Mouse (Mus musculus) olfactory bulb, adult 2 months (tissue): ENCODE measurements around the gene Pnma1.

Experiments
- CTCF ChIP-seq: fragments of 200-500 bp; IDR thresholded peaks from 2 replicates; pipeline ENCODE4 v1.5.1; 2012; ENCODE audit warnings: low read depth, mild to moderate bottlenecking, low read length, moderate library complexity; ENCODE audit not compliant: insufficient read depth
- POLR2A ChIP-seq: fragments of 200-500 bp; IDR thresholded peaks from 2 replicates; pipeline ENCODE4 v1.6.1; 2012; ENCODE audit warnings: mild to moderate bottlenecking, low read depth, low read length, moderate library complexity; ENCODE audit not compliant: insufficient read depth

DNA sequence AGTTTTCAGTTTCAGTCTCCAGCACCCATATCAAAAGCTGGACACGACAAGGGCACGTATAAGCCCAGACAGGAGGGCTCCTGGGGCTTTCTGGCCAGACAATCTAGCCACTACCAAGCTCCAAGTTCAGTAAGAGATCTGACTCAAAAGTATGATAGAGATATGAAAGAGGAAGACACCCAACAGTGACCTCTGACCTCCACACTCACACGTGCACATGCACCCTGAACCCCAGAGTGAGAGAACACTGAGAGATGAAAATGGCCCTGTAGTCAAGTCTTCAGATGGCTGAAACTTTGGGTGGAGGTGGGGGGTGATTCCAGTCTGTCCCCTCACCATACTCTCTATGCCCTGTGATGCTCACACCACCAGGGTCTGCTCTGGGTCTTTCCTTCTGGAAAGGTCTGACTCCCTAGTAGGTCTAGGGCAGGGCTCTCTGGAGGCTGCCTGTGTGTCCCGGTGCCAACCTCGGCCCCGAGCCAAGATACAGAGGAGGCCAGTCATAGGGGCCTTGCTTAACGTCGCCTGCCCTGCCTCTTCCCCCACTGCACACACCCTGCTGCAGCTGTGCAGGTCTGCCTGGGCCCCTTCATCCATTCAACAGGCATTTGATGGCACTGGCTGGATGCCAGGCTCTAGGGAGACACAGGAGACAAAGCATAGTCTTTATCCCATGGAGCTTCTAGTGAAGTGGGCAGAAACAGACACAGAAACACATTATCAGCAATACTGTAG is 32.6 kb upstream of the Pnma1 start:
- no peak for TF ChIP-seq CTCF
- TF ChIP-seq POLR2A = no peak
